Mouse (Mus musculus): Measurements from ENCODE around the gene Chmp4b.

DNA sequence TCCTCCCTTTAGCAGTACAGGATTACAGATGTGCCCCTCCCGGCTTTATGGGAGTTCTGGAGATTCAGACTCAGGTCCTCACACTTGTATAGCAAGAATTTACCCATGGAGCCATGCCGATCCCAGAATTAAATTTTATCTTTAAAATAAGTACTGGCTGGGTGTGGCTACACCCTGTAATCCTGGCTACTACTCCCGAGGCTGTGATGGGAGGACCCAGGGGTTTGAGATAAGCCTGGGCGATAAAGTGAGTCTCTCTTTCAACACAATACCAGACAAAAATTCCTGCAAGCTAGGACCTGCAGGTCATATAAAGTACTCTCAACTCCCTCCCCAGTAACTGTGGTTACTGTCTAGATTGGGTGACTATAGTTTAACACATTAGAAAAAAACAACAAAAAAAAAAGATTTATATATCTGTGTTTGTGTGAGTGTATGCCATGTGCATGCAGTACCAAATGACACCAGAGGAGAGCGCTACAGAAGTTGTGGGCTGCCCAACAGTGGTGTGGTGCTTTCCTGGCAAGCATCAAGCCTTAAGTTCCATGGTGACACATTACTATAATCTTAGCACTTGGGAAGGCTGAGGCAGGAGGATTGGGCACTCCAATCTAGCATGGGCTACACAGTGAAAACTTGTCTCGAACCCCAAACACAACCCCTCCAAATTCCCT, 8.7 kb upstream of the Chmp4b start:
- TF ChIP-seq POLR2A (IDR thresholded peaks at IDR 0.05; ENCODE audit: low read depth, low read length) = no peak
- no peak for TF ChIP-seq CTCF (conservative IDR thresholded peaks at IDR 0.05; ENCODE audit: insufficient read depth, insufficient read length, low read depth, low read length)

Data from kidney, adult 2 months (tissue).